Mouse (Mus musculus) heart, postnatal 4 days (tissue): ENCODE data around the gene Myo3a. TPM values are rescaled to one million over a fixed set of nuclear protein-coding genes. Genes with fewer than 3 reads are reported as not detected.
"Not testable (repeated sequence)": the region's sequence is repeated elsewhere in the genome, so short reads cannot be mapped to it uniquely, and the experiment has no call there.

Experiments used
- DNase-seq: peaks from one replicate; pipeline ENCODE4 v3.0.0; 2021
- total RNA-seq, 2 experiments: library from RNA; stranded (reverse); gene quantifications; 2 replicates each; pipeline ENCODE4 v1.2.3; 2021

Myo3a gene
- not detected for total RNA-seq

DNA sequence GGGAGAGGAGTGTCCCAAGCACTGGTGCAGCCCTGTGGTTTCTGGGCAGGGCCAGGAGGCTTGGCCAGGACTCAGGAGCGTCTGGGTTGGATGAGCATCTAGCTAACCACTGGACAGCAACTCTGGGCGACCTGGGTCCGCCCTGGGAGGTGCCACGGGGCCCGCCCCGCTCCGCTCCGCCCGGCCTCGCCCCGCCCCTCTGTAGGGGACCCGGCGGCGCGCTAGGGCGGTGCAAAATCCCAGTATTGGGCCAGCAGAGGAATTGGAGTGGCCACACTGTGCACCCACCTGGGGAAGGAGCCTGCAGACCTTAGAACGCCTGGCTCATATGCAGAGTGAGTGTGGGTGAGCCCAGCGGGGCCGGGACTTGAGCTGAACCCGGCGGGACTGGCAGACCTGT, at the start of gene Myo3a:
Myo3a (plus strand) TSS at position 196 of the 400 bp plus-strand sequence.
- DNase-seq = peak; percentile 5

DNA sequence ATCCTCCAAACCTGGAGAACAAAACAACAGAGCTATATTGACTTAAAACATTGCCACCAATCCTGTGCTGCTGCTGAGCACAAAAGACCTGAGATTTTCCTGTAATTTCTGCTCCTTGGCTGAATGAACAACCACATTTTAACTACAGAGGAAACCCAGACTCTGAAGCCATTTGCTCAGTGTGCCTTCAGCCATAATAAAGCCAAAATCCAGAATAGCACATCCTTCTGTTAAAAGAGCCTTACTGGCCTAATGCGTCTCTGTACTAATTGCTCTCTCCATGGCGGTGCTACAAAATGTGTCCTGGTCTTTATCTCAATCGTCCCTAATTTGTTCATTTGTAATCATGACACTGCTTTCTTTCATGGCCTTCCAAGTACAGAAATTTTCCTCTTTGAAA, 23.2 kb downstream of the Myo3a start:
- DNase-seq = no peak

DNA sequence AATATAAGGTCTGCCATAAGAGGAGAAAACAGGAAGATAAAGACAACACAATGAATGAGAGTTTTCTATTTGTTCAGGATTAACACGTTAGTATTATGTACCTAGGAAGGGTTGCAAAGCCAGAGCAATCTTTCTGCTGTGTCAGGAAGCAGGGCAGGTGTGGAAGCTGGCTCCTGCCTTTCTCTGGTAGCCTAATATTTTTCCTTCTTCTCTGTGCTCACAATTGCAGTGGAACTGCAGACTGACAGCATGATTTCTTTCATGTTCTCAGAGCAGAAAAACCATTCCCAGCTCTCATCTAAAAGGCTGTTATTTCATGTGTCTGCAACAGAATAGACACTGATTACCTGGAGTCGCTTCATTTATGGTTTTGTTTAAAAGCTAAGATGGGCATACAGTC, 23.7 kb downstream of the Myo3a start:
- no peak for DNase-seq

DNA sequence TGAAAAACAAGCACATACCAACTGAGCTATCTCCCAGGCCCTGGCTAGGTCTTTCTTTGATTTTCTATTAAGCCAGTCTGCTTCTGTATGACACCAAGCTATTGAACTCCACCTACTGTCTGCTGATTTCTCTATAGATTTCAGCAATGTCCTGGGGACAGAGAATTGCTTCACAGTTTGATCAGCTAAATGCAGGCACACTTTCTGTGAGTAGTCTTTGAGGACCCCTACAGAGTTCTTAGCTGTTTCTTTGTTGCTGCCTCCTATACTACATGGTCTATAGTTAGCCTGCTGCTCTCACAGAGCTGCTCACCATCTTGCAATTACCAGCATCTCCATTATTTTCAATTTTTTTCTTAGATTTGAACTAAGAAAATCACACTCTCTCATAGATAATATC, 28.3 kb downstream of the Myo3a start:
- DNase-seq = no peak

DNA sequence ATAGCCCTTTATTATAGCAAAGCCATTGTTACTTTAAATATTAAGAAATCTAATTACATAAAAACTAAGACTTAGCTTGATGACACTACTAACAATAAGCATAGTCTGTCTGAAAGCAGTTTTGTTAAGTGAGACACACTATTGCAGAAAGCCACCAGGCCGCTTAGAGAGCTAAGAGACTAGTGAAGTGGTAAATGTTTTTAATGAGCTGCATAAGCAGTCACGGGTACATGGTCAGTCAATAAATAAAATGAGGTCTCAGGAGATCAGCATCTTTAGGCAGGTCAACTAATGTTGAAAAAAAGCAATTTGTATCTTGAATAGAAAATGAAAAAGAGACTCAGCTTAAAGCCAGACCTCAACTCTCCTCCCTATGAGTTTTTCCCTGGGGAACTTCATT, 44.3 kb downstream of the Myo3a start:
- DNase-seq = no peak

DNA sequence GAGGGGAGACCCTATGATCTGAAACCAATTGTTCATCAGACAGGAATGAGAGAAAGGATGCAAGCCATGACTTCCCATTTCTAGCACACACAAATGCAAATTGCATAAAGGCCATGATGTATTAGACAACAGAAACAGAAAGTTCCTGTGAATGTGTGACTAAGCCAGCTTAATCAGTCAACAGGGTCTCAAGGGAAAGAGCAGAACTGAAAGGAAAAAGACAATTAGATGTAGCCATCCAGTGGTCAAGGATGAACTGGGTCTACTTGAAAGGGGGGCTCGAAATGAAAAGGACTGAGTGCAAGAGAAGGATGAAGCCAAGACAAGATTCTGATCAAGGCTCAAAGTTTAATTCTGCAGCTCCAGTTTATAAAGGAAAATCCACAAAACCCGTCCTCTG, 58.1 kb downstream of the Myo3a start:
- DNase-seq = no peak

DNA sequence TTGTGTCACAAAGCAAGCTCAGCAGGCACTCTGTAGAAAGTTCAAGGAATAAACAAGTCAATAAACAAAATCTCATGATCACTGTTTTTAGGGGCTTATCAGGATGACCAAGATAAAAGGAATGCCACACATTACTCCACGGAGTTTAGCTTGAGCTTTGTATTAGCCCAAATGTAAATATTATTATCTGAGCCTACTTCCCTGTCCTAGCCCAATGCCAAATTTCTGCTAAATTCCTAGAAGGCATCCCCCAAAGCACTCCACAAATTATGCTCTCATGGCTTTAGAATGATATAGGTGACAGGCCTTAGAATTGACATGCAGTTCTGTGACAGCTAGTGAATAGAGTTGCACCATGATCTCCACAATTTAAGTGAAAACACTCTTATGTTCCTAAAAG, 58.5 kb downstream of the Myo3a start:
- no peak for DNase-seq

DNA sequence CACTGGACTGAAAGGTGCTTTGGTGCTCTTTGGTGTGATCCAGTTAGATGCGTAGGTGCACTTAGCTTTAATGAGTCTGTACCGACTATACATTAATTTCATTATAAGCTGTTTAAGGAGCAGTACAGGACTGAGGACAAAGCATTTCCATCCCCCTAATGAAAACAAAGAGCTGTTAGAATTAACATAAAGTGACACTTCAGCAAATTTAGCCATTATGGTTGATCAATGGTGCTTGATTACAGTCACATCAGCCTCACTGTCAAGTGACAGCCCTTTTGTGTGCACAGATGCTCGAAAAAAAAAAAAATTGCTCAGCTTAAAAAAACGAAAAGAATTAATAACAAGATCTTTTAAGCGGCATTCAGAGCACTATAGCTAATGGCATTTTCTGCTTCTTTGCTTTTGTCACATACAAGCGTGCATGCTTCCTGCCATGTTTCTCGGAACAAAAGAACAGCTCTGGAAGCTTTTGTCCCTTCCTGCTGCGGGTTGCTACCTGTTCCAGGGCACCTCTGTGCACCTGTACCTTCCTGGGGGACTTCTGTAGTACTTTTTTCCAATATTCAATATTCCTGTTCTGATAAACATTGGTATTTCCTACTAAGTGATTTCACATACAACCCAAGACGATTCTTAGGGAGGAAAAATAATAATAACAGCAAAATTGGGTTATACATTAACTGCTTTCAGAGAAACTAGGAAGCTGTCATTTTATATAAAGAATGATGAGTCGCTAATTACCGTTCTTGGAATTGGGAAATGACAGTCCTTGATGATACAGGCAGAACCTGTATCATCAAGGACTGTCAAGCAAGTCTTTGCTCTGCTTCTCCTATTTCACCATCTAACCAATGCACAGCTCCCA, 66.5 kb downstream of the Myo3a start:
- DNase-seq = no peak

DNA sequence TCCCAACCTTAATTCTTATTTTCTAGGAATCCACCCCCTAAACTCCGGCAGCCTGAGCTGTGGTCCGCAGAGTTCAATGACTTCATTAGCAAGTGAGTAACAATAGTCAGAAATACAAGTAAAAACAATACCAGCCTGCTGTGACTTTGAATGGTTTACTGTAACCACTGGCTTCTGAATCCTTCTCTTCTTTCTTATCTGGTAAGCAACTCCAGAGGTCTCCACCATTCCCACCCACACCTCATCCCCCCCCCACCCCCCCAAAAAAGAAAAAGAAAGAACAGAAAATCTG, 67.1 kb downstream of the Myo3a start:
- DNase-seq = no peak

DNA sequence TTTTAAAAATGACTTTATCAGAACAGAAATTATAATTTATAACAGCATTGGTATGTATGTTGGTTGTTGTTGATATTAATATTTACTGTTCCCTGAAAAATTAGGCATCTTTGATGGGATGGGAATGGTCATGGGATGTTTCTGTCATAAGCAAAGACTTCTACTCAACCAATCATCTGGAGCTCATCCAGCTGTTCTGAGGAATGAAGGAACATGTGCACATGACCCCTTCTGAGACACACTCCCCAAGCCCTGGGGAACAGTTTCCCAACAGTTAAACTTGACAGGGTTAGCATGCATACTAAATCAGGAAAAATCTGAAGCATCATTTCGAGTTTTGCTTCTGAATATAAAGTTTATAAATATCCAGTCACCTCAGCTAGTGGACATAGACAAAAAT, 70.6 kb downstream of the Myo3a start:
- DNase-seq = no peak

DNA sequence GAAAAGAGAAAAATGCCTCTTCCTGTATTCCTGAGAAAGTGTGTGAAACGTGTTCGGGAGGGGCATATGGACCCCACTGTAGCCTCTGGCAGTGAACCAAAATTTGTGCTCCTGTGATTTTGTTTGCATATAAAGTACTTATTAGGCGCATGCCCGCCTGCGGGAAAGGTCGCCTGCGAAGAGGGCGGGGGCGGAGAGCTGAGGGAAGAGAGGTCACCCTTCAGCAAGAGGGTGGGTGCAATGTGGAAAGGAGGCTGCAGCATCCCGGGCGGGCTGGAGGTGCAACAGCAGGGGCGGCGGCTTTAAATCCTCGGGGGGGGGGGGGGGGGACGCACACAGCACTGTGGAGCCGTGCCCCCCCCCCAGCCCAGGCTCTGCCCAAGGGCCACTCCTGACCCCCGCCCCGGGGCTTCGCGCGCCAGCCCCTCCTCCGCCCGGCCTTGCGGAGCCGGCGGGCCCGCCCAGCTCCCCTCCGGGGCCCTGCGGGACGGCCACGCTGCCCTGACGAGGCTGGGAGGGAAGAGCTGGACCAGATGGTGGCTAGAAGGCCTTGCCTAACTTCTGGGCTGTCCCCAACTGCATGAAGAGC, 111.1 kb downstream of the Myo3a start:
- DNase-seq = peak; percentile 37

DNA sequence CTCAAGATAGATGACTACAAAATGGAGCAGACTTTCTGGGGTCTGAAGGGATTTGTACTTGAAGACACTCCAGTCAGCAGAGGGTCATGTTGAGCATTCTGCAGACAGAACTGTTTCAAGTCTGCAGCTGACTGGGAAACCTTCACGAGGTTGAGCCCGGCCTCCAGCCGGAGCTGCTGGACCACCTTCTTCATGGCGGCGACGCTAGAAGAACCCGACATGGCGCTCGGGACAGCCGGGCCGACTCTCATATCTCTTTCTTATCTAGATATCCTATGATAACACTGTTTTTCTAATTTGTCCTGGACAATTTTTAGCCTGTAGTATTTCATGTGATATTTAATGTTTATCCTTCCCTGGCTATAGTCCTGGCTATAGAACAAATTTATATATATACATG, 183.2 kb downstream of the Myo3a start:
- not testable (repeated sequence) for DNase-seq

DNA sequence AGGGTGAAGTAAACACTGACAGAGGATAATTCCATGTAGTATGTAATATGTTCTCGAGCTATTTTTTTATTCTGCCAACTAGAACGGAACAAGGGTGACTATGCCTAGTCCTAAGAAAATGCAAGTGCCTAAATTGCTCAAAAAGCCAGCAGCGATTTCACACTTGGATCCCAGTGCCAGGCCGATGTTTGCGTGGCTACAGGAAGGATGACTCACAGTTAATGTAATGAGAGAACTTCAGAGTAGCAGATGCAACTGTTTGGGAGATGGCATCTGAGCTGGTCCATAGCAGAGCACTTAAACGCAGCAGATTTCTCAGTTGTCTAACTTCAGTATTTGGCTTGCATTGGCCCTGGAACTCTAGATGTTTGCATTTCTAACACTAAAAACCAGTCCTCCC, 321.1 kb downstream of the Myo3a start:
- no peak for DNase-seq

DNA sequence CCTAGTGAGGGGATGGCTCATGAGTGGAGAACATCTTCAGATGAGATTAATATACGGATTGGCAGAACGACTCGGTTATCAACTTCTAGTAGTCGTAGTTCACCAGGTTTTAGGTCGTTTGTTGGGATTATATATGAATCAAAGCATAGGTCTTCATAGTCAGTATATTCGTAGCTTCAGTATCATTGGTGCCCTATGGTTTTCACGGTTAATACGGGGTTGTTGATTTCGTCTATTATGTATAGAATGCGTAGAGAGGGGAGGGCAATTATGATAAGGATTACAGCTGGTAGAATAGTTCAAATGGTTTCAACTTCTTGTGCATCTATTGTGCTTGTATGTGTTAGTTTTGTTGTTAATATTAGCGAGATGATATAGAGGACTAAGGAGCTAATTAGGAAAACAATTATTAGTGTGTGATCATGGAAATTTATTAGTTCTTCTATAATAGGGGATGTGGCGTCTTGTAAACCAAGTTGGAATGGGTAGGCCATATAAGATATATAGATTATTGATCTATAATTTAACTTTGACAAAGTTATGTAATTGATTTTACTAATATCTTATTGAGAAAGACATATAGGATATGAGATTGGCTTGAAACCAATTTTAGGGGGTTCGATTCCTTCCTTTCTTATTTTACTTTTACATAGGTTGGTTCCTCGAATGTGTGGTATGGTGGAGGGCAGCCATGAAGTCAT, 360.3 kb downstream of the Myo3a start:
- DNase-seq = not testable (repeated sequence)

DNA sequence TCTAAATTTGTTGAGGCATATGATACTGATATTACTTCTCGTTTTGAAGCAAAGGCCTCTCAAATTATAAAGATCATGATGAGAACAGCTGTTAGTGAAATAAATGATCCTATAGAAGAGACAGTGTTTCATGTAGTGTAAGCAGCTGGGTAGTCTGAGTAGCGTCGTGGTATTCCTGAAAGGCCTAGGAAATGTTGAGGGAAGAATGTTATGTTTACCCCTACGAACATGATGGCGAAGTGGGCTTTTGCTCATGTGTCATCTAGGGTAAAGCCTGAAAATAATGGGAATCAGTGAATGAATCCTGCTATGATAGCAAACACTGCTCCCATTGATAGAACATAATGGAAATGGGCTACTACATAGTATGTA, 360.9 kb downstream of the Myo3a start:
- DNase-seq = not testable (repeated sequence)

DNA sequence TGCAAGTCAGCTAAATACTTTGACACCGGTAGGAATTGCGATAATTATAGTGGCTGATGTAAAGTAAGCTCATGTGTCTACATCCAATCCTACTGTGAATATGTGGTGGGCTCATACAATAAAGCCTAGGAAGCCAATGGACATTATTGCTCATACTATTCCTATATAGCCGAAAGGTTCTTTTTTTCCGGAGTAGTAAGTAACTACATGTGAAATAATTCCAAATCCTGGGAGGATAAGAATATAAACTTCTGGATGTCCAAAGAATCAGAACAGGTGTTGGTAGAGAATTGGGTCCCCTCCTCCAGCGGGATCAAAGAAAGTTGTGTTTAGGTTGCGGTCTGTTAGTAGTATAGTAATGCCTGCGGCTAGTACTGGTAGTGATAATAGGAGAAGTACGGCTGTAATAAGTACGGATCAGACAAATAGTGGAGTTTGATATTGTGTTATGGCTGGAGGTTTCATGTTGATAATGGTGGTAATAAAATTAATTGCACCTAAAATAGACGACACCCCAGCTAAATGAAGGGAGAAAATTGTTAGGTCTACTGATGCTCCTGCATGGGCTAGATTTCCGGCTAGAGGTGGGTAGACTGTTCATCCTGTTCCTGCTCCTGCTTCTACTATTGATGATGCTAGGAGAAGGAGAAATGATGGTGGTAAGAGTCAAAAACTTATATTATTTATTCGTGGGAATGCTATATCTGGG, 361.5 kb downstream of the Myo3a start:
- not testable (repeated sequence) for DNase-seq

DNA sequence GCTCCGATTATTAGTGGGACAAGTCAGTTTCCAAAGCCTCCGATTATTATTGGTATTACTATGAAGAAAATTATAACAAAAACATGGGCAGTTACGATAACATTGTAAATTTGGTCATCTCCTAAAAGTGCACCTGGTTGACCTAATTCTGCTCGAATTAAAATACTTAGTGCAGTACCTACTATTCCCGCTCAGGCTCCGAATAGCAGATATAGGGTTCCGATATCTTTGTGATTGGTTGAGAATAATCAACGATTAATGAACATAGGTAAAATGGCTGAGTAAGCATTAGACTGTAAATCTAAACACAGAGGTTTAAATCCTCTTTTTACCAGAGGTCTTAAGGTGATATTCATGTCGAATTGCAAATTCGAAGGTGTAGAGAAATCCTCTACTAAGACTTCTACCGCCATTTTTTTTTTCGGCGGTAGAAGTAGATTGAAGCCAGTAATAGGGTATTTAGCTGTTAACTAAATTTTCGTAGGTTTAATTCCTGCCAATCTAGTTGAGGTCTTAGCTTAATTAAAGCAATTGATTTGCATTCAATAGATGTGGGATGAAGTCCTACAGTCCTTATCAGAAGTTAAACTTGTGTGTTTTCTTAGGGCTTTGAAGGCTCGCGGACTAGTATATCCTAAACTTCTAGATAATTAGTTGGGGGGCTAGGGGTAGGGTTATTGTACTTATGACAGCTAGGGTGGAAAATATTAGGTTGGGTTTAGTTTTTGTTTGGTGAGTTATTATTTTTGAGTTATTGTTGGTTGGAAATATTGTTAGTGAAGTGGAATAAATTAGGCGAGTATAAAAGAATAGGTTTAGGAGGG, 362.3 kb downstream of the Myo3a start:
- DNase-seq = not testable (repeated sequence)

DNA sequence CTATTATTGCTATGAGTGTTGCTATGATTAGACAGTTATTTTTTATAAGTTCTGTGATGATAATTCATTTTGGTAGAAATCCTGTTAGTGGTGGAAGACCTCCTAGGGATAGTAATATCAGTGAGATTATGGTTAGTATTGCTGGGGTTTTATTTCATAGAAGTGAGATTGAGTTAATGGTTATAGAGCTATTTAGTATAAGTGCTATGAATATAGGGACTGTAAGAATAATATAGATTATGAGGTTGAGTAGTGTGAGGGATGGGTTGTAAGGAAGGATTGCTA, 362.8 kb downstream of the Myo3a start:
- no peak for DNase-seq

DNA sequence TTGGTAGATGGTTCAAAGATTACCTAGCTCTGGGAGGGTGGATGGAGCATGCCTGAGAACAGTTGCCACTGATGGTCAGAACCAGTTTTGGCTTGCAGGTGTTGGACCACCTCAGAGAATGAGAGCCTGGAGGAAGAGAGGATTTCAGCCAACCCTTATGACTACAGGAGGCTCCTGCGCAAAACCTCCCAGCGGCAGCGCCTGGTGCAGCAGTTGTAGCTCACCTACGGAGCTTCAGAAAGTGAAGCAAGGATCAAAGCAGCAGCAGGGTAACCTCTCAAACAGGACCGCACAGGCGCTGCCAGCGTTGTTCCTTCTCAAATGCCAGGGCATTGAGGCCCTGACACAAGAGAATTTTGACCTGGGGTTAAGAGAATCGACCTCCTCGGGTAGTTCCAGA, 390.6 kb downstream of the Myo3a start:
- no peak for DNase-seq

DNA sequence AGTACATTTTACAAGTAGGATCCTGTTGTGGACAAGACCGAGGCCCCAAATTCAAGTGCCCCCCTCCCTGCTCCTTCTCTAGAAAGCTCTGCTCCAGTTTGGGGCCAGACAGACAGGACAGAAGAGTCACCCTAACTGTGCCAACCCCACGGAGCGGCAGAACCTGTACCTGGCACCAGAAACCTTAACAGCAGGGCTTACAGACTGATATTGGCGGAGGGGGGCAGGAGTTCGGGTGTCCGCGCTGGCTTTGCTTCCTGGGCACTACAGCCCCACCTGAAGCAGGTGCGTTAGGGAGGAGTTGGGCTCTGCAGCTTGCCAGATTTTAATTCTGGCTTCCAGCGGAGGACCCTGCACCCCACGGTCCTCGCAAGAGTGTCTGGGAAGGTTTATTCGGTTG, 392.1 kb downstream of the Myo3a start:
- no peak for DNase-seq

DNA sequence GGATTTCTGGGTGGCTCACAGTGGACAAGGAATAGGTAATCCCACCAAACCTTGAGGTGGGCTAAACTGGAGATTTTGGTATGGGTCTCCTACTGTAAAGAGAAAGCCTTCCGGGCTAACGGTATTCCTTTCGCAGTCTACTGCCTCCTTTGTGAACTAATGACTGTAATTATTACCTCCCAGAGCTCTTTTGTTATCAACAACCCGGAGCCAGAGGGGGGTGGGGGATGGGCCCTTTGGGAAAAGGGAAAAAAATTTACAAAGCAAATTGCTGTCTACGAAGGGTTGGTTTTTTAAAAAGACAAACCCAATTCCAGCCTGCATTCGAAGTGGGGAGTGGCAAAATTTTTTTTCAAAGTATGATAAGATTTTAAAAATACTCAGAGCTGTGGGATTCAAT, 392.7 kb downstream of the Myo3a start:
- no peak for DNase-seq

DNA sequence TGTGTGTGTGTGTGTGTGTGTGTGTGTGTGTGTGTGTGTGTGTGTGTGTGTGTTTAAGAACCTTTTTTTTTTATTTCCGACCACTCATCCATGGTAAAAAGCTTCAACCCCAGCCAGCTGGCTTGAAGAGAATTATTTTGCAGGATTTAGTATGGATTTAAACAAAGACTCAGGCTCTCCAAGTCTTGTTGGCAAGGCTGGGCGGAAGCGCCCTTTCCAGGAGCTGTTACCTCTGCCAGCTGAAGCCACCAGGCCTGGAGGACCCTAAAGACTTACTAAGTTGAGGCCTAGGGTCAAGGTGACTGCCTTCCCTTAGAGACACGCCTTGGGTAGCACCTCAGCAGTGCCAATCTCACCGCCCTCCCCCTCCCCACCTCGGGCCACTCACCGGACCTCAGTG, 393.2 kb downstream of the Myo3a start:
- no peak for DNase-seq
